Mouse (Mus musculus) embryo, embryonic 11 days (tissue): ENCODE results near the gene Sccpdh.
"Not testable (repeated sequence)": the region's sequence is repeated elsewhere in the genome, so short reads cannot be mapped to it uniquely, and the experiment has no call there.

Experiments
- DNase-seq: peaks from one replicate; pipeline ENCODE4 v3.0.0-alpha.2; 2015

Gene Sccpdh

DNA sequence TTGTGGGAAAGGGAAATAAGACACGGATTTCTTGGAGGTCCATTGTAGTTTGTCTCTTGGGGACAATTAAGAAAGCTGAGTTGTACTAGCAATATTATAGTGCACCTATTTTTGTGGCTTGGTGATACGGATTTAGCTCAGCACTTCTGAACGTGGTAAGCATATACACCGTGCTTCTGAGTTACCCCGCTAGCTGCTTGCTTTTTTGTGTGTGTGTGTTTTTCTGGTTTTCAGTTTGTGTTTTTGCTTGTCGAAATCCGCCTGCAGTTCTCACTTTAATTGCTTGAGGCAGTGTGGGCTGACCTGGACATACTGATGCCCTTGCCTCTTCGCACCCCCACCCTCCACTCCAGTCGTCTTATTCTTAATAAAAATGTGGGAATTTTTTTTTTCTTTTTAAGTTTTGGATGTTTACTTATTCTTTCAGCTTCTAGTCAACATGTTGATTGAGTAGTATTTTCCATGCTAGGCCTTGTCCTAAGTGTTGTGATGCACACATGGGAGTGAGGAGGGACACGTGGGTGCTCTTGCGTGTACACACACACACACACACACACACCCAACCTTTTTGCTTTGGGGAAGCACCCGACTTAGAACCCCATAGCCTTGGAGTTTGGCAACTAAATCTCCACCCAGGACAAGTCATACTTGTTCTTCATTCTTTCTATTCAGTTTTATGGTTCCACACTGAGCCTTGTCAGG lies 977 bp downstream of the Sccpdh start:
- peak; percentile 44 for DNase-seq

GRCm38 (mm10) chr1:179674355-179674754 lies 6.3 kb downstream of the Sccpdh start:
- no peak for DNase-seq

- DNase-seq, result no peak
These were observed 9.0 kb downstream of the Sccpdh start for GRCm38 (mm10) chr1:179677031-179677430.

DNA sequence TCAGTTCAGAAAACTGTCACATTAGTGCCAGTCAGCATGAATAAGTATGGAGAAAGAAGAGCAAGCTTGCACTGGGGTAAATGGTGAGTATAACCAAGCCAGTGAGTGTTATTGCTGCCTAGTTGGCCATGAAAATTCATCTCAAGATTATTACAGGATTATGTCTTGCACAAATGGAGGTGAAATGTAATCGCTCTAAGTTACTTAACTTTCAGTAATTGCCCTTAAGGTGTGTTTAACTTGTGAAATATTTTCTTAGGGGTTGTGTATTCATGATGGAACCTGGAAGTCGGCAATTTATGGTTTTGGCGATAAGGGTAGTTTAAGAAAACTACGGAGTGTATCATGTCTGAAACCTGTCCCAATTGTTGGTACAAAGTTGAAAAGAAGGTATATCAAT lies 11.3 kb downstream of the Sccpdh start:
- DNase-seq, result no peak

- DNase-seq, result not testable (repeated sequence)
These were observed 14.7 kb downstream of the Sccpdh start for GRCm38 (mm10) chr1:179682753-179683152.

DNA sequence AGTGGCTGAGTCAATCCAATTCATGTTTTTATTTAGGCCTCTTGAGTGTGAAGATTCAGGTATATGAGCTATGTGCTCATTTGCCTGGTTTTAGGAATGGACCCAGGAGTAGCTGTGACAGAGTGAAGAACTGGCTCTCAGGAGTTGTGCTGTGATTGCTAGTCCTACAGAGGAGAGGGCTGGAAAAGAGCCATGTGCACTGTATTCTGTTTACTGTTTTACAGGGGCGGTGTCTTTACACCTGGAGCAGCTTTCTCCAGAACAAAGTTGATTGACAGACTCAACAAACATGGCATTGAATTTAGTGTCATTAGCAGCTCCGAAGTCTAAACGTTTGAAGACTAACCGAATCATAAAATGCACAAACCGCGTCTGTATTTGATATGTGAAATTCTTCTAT lies 18.3 kb downstream of the Sccpdh start:
- DNase-seq, result no peak

DNA sequence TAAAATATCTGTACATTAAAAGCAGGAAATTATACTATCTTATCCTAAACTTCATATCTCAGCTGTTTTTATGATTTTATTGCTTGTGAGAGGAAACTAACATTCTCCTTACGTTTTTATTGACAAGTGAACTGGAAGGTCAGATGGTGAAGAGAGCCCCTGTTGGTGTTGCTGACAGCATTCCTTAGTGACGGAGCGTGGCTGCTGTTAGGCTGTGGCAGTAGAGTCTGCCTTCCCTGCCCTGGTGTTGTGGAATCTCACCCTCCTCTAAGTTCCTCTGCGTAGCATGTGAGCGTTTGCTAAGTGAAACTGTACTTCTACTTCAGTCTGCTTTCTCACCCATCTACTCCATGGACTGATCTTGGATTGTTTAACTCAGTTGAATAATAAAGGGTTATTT lies 18.8 kb downstream of the Sccpdh start:
- DNase-seq, result no peak

- DNase-seq, result no peak
These were observed 19.3 kb downstream of the Sccpdh start for GRCm38 (mm10) chr1:179687305-179687704.

- no peak for DNase-seq
These were observed 20.0 kb downstream of the Sccpdh start for GRCm38 (mm10) chr1:179687966-179688365.

DNA sequence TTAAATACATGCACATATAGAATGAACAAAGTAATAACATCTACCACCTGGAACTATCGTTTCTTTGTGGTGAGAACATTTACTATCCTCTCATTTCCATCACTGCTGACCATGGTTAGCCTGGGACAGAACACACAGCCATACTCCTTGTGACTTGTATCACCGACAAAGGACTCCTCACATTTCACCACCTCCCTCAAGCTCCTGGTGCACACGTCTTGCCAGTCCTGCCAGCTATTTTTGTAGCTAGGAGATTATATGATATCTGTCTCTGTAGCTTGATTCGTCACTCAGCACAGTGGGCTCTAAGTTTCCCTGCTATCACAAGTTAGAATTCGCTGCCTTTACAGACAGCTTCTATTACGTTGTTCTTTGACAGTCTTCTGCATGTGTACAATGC lies 20.4 kb downstream of the Sccpdh start:
- DNase-seq, result no peak

DNA sequence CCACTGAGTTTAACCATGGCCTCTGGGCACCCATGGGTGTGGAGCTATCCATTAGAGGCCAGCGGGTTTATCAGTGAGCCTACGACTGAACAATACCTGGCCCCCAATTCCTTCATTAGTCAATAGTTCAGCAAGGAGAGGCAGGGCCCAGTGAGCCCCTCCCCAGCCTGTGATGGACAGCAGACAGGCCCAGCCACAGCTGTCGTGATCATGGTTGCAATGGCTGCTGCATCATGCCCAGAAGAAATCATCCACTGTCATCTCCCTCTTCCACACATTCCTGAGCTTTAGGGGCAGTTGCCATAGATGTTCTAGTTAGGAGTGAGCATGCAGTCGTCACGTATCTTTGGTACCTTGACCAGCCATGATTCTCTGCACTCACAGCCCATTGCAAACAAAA lies 20.9 kb downstream of the Sccpdh start:
- DNase-seq, result no peak

DNA sequence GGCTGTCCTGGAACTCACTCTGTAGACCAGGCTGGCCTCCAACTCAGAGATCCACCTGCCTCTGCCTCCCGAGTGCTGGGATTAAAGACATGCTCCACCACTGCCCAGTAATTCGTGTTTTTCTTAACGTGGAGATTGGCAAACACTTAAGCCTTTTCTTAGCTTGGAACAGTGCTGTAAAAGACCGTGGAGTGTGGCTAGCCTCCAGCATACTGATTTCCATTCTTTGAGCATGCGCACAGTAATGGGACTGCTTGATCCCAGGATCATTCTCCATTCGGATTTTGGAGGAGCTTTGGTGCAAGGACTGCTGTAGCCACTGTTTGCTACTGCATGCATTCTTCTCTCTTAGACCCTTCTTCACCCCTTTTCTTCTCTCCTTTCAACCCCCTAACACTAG lies 21.5 kb downstream of the Sccpdh start:
- DNase-seq, result no peak

- DNase-seq, result no peak
These were observed 36.1 kb downstream of the Sccpdh start for GRCm38 (mm10) chr1:179704150-179704549.

- no peak for DNase-seq
These were observed 37.1 kb downstream of the Sccpdh start for GRCm38 (mm10) chr1:179705154-179705553.

DNA sequence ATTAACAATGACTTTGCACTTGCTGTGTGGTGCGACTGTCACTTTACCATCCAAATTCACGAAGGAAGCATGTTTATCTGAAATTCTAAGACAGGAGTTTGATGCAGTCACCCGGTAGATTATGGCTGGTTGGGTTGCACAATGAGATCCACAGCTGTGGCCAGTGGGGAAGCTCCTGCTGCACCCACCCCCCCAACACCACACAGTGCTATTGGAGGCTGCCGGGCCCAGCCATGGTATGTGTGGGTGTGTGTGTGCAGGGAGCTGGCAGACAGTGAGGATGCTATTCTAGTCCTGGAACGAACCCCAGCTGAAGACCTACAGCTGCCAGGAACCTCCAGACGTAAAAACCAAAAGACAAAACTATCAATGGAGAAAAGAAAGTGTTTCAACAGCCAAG lies 41.4 kb downstream of the Sccpdh start:
- no peak for DNase-seq

- no peak for DNase-seq
These were observed 42.7 kb downstream of the Sccpdh start for GRCm38 (mm10) chr1:179710739-179711138.

- no peak for DNase-seq
These were observed 44.6 kb downstream of the Sccpdh start for GRCm38 (mm10) chr1:179712658-179713057.

DNA sequence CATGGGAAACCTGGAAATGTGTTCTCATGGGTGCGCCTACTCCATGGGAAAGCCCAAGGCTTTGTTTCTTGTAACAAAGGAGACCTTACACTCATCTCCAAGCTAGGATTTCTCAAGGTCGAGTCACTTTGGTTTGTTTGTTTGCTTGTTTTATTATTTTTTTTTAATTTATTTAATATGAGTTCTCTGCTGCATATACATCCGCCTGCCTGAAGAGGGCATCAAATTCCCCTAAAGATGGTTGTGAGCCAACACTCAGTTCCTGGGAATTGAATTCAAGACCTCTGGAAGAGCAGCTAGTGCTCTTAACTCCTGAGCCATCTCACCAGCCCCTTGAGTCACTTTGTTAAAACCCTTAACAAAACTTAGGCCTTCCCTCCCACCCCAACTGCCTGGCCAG lies 45.4 kb downstream of the Sccpdh start:
- DNase-seq, result no peak

DNA sequence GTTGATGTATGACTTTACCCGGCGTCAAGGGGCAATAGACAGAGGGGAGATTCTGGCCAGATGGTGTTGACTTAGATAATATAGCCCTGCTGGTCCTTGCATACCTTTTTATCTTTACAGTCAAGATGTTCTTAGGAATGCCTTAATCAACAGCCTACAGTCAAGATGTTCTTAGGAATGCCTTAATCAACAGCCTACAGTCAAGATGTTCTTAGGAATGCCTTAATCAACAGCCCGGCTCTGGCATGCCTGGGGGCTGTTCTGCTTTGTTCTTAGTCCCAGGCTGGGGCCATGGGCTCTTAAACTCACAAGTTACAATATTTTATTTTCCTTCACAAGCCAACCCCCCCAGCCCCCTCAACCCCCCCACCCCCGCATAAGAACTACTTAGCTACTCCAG lies 47.3 kb downstream of the Sccpdh start:
- not testable (repeated sequence) for DNase-seq

GRCm38 (mm10) chr1:179715786-179716185 lies 47.8 kb downstream of the Sccpdh start:
- DNase-seq, result no peak

GRCm38 (mm10) chr1:179722811-179723469 lies 54.9 kb downstream of the Sccpdh start:
- DNase-seq, result no peak

DNA sequence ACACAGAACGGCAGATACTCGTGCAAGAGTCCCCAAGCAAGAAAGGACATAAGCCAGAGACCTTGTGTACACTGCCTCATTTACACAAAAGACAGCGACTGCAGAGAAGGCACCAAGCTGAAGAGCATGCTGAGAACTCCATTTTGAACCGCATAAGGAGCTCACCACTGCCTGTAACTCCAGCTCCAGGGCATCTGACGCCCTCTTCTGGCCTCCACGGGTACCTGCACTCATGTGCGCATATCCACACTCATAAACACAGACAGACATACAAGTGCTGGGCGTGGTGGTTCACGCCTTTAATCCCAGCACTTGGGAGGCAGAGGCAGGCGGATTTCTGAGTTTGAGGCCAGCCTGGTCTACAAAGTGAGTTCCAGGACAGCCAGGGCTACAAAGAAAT lies 60.7 kb downstream of the Sccpdh start:
- no peak for DNase-seq

DNA sequence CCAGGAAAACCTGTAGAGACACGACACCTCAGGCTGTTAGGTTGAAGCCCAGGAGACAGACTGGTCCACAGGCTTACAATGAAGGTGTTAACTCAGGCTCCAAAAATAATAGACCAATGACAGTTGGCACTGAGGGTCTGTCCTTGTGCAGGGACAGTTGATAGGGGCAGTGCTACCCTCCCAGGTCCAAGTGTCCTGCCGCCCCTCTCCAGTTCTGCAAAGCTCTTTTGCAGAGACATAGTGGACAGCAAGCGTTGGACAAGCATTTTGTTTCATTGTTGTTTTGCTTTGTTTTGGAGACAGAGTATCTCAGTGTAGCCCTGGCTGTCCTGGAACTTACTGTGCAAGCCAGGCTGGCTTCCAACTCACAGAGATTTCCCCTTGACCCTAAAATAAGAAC lies 63.4 kb downstream of the Sccpdh start:
- DNase-seq, result no peak

DNA sequence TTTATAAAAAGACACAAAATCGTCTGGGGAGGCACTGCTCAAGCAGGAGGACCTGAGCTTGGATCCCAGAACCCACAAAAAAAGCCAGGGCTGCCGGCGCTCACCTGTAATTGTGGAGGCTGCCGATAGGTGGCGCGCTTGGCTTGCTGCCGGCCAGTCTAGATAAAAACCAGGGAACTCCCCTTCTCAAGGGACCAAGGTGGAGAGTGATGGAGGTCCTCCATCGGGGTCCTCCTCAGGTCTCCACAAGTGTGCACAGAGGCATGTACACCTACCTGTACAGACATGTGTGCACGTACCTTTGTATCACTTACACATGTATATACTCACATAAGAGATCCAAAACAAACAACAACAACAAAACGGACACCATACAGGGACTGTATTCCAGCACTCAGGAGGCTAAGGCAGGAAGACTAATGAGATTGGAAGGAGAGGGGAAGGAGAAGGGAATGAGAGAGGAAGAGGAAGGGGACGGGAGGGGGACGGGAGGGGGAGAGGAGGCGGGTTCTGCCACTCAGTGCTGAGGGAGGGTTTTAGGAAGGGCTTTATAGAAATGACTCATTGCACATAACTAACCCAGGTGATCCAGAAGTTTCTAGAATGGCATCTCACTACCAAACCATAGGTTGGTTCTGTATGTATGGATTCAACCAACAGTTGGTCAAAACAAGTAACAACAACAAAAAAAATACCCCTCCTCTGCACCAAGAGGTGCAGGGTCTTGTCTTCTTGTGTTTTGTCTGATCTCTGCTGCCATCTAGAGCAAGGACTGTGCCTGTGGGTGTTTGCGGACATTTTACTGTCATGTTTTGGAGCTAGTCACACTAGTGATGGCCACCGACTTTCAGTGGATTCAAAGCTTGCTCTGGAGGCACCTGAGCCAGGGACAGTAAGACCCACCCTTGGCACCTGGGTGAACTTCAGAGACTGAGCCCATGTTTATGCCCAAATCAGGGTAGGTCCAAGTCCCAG lies 66.8 kb downstream of the Sccpdh start:
- DNase-seq, result peak; percentile 52
